Mouse (Mus musculus) cerebellum, adult 11 months (tissue): ENCODE measurements around the gene Selenoh.

Source experiments
- DNase-seq: peaks from one replicate; pipeline ENCODE4 v3.0.0; 2022

The Selenoh gene

GRCm38 (mm10) chr2:84626366-84626975 lies 44.1 kb downstream of the Selenoh start:
- no peak for DNase-seq

DNA sequence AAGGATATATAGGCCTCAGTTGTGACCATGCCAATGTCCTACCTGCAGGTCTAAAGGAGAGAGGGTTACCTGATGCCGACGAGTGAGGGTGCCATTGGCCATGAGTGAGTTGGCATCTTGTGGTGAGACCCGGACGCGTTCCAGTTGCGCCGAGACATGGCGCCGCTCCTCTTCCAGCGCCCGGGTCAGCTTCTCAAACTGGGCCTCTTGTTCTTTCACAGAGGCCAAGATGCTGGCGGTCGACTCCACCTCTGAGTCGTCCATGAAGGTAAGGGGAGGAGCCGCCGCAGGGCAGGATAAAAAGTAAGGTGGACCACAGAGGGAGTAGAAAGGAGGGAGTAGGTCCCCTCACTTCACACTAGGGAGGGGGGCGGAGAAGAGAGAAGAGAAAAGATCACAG lies 46.4 kb downstream of the Selenoh start:
- DNase-seq, result no peak

- no peak for DNase-seq
Observed at GRCm38 (mm10) chr2:84623428-84624119, 47.0 kb downstream of the Selenoh start.

GRCm38 (mm10) chr2:84622668-84623067 lies 47.9 kb downstream of the Selenoh start:
- DNase-seq, result no peak

GRCm38 (mm10) chr2:84619646-84620340 lies 50.8 kb downstream of the Selenoh start:
- no peak for DNase-seq
